Mouse (Mus musculus) heart, postnatal 10 days (tissue): ENCODE measurements around the gene Tgtp1. TPM values are rescaled to one million over a fixed set of nuclear protein-coding genes. Genes with fewer than 3 reads are reported as not detected.
"Not testable (repeated sequence)": the region's sequence is repeated elsewhere in the genome, so short reads cannot be mapped to it uniquely, and the experiment has no call there.

Experiments used
- DNase-seq, 2 experiments: peaks; one replicate each; pipeline ENCODE4 v3.0.0; 2021
- intact Hi-C: fragments of 180-260 bp; cut with DNase I; formaldehyde crosslinking; loops from one replicate; pipeline ENCODE4 v1.15.1; 2025
- total RNA-seq, 2 experiments: library from RNA; stranded (reverse); gene quantifications; 2 replicates each; pipeline ENCODE4 v1.2.3; 2021

Gene Tgtp1
- under 1 TPM; 0.53 to 0.55 TPM for total RNA-seq

DNA sequence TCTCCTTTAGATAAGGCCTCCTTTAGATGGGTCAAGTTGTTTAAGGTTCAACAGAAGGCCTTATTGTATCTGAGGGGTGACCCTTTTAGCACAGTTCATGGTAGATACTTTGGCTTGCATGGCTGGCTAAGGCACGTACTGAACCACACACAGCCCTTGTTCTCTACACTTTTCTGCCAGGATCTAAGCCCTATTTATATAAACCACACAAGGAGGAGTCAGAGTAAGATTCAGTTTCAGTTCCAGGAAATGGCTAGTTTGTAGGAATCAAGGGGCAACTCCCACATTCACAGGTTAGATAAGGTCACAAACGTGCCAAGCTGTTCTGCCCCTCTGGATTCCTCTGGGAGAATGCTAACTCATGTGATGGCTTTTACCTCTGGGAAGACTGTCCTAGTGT lies at the start of gene Tgtp1:
Gene Tgtp1 (minus strand): TSS at position 155 of the 400 bp plus-strand sequence.
- DNase-seq, intact Hi-C loops: not testable (repeated sequence)

DNA sequence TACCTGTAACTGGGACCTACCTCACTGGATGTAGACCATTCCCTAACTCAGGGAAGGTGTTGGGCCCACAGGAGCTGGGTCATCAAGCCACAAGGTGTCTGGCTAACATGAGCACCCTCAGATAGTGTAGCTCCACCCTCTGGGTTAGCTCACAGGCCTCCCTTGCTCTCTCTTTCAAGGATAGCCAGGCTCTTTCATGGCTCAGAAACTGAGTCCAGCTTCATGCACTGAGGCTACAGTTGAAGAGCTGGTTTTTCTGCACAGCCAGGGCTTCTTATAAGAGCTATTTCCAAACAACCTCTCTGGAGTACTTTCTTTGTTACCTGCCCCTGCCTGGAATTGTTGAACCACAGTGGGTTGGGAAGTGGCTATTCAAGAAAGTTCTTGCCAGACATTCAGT lies 18.1 kb upstream of the Tgtp1 start:
- DNase-seq, intact Hi-C loops: not testable (repeated sequence)

DNA sequence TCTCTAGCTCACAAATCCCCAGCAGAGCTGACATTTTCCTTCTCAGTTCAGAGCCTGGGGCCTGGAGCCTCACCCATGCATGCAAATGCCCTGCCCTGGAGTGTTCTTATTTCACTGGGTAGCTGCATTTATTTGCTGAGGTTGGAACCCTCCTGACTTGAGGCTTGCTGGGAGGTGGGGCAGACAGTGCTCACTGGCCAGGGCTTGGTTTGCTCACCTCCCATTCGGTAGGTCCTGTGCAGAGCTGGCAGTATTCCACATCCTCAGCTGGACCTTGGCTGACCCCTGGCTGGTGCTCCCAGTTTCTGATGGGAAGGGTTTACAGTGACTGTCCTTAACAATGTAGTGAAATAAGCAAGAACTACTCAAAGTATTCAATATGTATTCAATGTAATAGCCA lies 12.8 kb upstream of the Tgtp1 start:
- intact Hi-C loops, DNase-seq: not testable (repeated sequence)

DNA sequence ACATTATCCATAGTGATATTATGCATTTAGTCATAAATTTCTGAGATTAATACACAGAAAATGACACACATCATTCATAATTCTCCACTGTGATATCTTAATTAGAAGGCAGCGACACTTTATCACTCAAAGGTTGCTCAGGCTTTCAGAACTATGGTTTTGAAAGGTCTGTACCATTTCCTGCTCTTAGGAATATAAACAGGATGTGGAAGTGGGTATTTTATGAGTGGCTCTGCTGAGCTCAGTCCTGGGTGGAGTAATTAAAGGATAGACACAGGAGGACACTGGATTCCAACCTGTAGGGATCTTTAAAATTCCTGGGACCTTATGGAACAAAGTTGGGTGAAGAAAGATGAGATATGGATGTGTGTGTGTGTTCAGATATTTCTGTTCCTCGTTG lies 12.3 kb upstream of the Tgtp1 start:
- intact Hi-C loops, DNase-seq: not testable (repeated sequence)

DNA sequence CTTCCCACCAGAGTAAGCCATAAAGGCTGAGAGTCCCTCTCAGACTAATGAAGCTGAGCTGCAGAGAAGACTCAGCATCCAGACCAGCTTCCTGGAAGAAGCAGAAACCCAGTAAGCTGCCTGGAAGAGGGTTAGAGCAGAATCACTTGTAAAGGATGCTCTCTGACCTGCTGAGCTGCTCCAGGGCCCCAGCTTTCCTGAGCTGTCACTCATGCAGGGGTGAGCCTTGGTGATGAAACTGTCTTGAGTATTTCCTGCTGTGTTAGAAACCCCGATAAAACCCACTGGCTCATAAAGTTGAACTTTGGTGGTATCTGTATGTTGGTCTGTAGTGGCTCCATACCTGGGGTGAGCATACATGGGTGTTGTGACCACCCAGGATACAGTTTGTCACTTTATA lies 6.4 kb upstream of the Tgtp1 start:
- DNase-seq, intact Hi-C loops: not testable (repeated sequence)

DNA sequence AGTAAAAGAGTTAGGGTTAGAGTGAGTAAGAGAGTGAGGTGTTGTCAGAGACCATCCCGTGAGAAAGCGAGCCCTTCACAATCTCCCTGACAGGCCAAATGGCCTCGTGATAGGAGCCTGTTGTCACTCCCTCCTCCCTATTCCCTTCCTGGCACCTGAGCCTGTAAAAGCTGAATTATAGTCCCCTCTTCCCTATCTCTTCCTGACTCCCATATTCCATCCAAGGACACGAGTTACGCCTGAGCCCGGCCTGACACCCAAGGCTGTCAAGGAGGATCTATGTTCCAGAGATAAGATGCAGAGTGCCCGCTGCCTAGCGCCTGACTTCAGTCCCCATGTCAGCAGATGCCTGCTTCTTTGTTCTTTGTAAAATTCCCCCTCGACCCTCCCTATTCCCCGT lies 676 bp downstream of the Tgtp1 start:
- DNase-seq, intact Hi-C loops: not testable (repeated sequence)

DNA sequence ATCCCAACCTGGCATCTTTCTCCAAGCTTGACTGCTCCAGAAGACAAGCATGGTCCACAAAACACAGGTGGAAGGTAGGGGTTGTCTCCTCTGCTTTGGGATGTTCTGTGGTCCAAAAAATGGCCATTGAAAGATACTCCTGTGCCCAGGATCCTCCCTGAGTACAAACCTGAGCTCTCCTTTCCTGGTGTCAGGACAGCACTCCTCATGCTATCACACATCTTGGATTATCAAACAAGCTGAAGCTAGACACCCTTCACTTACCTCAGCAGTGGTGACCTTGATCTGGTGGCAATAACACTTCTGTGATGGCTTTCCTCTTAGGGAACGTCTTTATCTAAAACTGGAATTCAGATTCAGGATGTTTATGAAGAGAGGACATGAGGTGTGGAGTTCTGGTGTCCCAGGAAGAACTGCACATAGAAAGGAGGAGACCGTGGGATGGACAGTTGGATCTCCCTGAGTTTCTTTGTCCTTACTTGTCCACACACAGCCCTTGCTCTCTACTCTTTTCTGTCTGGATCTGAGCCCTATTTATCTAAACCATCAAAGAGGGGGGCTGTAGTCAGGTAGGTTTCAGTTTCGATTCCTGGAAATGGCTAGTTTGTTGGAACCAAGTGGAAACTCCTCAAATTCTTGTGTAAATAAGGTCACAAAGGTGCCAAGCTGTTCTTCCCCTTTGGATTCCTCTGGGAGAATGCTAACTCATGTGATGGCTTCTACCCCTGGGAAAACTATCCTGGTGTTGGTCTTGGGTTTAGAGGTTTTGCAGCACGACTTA lies 2.0 kb downstream of the Tgtp1 start, which contains the start of gene Gm12185:
Gene Gm12185 (minus strand): TSS at position 487 of the 781 bp plus-strand sequence.
- intact Hi-C loops: not testable (repeated sequence)
- DNase-seq: peak in 1 of 2 experiments; percentile 7

DNA sequence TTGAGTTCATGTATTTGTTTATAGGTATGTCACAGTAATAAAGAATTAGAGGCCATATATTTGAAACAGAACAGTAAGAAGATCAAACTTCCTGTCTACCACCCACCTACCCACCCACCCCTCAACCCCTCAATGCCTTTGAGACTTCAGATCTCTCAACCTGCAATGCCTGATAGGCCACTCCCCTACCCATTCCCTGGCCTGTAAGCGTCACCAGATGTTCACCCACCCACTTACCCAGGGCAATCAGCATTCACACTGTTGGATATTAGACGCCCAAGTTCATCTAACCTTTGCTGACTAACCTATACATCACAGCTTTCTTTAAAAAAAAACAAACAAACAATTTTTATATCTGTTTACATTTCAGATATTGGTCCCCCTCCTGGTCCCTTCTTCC lies 4.0 kb downstream of the Tgtp1 start:
- intact Hi-C loops, DNase-seq: not testable (repeated sequence)

DNA sequence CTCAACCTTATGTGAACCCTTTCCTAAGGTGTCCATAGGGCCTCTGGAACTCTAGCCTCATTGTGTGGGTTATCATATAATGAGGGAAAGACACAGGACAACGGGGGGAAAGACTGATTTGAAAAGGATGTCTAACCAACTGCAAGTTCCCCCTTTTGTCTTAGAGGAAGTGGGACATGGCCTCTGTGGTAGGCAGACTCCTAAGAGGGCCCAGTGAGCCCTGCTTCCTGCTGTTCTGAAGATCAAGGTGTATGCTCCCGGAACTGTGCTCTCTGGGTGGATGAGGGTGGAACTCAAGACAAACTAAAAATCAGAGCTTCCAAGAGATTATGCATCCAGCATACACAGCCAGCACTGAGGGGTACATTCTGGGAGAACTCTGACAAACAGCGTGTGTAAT lies 5.8 kb downstream of the Tgtp1 start:
- intact Hi-C loops, DNase-seq: not testable (repeated sequence)

DNA sequence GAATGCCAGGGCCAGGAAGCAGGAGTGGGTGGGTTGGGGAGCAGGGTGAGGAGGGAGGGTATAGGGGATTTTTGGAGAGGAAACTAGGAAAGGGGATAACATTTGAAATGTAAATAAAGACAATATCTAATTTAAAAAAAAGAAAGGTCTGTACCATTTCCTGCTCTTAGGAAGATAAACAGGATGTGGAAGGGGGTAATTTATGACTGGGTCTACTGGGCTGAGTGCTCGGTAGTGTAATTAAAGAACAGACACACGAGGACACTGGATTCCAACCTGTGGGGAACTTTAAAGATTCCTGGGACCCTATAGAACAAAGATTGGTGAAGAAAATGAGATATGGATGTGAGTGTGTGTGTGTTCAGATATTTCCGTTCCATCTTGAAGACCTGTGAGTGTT lies 11.1 kb downstream of the Tgtp1 start:
- intact Hi-C loops, DNase-seq: not testable (repeated sequence)

DNA sequence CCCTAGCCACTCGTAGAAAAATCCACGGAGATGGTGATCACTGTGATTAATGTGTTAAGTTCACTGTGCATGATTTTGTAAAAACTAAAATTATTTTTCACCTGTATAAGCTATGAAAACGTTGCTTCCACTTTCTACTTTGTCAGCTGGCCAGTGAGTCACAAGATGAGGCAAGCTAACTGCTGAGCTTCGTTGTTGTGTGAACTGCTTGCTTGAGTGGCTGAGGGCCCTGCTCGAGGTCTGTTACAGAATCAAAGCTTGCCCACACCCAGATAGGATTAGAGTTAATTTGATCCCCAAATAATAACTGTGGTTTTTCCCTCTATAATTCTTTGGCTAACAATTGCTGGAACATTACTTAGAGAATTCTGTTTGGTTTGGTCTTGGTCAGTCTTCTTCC lies 13.9 kb downstream of the Tgtp1 start:
- DNase-seq, intact Hi-C loops: not testable (repeated sequence)

DNA sequence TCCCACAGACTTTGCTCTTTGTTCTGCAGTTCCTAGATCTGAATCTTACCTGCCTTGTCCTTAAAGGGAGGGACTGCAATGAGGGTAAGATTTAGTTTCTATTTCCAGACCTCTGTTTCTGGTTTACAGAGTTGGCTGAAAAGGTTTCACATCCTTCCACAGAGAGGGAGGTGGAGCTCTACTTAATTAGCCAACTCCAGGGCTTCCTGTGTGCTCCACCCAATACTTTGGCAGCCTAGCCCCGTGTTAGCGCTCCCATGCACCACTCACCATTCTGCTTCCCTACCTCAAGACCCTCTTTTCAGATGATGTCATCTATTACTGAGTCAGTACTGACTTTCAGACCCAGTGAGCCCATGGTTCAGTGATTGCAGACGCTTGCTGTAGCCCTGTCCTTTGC lies 14.7 kb downstream of the Tgtp1 start, which contains the start of gene 9930111J21Rik1:
Gene 9930111J21Rik1 (minus strand): TSS at position 148 of the 400 bp plus-strand sequence.
- intact Hi-C loops, DNase-seq: not testable (repeated sequence)

DNA sequence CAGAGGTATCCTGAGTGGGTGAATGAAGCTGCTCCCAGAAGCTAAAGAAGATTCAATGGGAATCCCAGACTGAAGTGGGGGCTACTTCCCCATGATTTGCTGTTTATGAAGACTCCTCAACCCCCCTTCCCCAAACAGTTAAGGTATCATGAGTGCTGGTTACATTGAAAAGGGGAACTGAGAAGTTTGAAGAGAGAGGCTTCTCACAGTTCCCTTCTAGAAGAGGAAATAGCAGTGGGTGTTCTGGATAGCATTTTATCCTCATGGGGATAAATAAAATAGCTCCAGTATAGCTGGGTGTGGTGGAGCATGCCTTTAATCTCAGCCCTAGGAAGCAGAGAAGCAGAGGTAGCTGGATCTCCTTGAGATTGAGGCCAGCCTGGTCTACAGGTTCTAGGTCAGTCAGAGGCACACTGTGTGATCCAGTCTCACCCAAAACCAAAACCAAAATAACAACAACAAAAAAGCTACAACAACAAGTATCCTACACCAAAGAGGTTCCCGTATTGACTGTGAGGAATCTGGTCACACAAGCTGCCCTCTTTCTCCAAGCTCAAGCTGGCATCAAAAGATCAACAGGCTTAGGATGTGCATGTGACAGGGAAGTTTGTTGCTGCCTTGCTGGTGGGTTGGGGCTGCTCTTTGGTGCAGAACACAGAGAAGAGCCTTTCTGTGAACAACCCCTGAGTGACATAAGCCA lies 15.6 kb downstream of the Tgtp1 start, which contains the start of gene Olfr56:
Gene Olfr56 (plus strand): TSS at position 650 of the 700 bp plus-strand sequence.
- intact Hi-C loops, DNase-seq: not testable (repeated sequence)

DNA sequence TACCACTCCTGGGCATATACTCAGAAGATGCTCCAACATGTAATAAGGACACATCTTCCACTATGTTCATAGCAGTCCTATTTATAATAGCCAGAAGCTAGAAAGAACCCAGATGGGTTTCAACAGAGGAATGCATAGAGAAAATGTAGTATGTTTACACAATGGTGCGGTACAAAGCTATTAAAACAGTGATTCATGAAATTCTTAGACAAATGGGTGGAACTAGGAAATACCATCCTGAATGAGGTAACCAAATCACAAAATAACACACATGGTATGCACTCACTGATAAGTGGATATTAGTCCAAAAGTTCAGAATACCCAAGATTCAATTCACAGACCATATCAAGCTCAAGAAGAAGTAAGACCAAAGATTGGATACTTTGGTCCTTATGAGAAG lies 19.3 kb downstream of the Tgtp1 start:
- DNase-seq, intact Hi-C loops: not testable (repeated sequence)

DNA sequence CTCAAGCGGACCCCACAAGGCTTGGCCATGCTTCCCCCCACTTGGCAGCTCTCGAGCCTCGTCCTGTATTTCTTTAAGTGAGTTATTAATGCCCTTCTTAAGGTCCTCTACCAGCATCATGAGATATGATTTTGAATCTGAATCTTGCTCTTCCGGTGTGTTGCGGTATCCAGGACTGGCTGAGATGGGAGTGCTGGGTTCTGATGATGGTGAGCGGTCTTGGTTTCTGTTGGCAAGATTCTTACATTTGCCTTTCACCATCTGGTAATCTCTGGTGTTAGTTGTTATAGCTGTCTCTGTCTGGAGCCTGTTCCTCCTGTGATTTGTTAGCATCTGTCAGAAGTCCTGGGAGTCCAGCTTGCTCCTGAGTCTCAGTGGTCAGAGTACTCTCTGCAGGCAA lies 47.9 kb downstream of the Tgtp1 start, which contains the start of gene Psme2b:
Gene Psme2b (minus strand): TSS at position 101 of the 400 bp plus-strand sequence.
- DNase-seq, intact Hi-C loops: not testable (repeated sequence)

DNA sequence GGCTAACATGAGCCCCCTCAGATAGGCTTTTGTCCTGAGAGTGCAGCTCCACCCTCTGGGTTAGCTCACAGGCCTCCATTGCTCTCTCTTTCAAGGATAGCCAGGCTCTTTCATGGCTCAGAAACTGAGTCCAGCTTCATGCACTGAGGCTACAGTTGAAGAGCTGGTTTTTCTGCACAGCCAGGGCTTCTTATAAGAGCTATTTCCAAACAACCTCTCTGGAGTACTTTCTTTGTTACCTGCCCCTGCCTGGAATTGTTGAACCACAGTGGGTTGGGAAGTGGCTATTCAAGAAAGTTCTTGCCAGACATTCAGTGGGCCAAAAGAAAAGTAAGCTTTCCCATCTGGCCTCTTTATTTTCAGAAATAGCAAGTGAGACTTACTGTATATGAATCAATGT lies 54.7 kb downstream of the Tgtp1 start:
- intact Hi-C loops, DNase-seq: not testable (repeated sequence)

Other genes with a start within 250 kb of the Tgtp1 start
- 100 to 1,000 TPM; 530 to 563 TPM for gene Rack1, start 193.8 kb downstream of the Tgtp1 start, total RNA-seq
- gene Trim41, start 176.8 kb downstream of the Tgtp1 start, total RNA-seq: 10 to 100 TPM; 27.9 to 30.1 TPM
- gene Trim7, start 168.0 kb downstream of the Tgtp1 start, total RNA-seq: 10 to 100 TPM; 10.1 to 12.8 TPM
- gene Gm12184, start 167.5 kb downstream of the Tgtp1 start, total RNA-seq: 1 to 10 TPM; 2.9 to 5.0 TPM
- 1 to 10 TPM; 6.5 to 9.5 TPM for gene Irgm1, start 122.5 kb downstream of the Tgtp1 start, total RNA-seq
- under 1 TPM; 0.50 to 0.65 TPM for gene Gm5431, start 92.0 kb downstream of the Tgtp1 start, total RNA-seq
- gene Psme2b, start 48.0 kb downstream of the Tgtp1 start, total RNA-seq: 1 to 10 TPM; 2.4 to 3.6 TPM
- under 1 TPM; 0.14 to 0.17 TPM for gene Olfr56, start 15.3 kb downstream of the Tgtp1 start, total RNA-seq
- gene 9930111J21Rik1, start 14.8 kb downstream of the Tgtp1 start, total RNA-seq: 1 to 10 TPM; 3.4 to 4.7 TPM
- under 1 TPM; 0.17 to 0.45 TPM for gene Gm12185, start 1.9 kb downstream of the Tgtp1 start, total RNA-seq
- gene 9930111J21Rik2, start 57.1 kb upstream of the Tgtp1 start, total RNA-seq: 1 to 10 TPM; 6.8 to 7.3 TPM
- gene Tgtp2, start 70.0 kb upstream of the Tgtp1 start, total RNA-seq: not detected
- gene Ifi47, start 82.4 kb upstream of the Tgtp1 start, total RNA-seq: 1 to 10 TPM; 1.7 to 2.2 TPM
- gene Olfr1396, start 120.7 kb upstream of the Tgtp1 start, total RNA-seq: 1 to 10 TPM; 1.1 to 1.5 TPM
- gene Olfr1395, start 148.1 kb upstream of the Tgtp1 start, total RNA-seq: not detected
- not detected for gene Olfr1394, start 160.2 kb upstream of the Tgtp1 start, total RNA-seq
- gene Btnl9, start 193.0 kb upstream of the Tgtp1 start, total RNA-seq: 10 to 100 TPM; 59.3 to 60.3 TPM
- 10 to 100 TPM; 30.0 to 39.8 TPM for gene Zfp62, start 209.1 kb upstream of the Tgtp1 start, total RNA-seq